Mouse (Mus musculus) testis, postnatal 10 days (tissue): ENCODE measurements at regions not wholly inside any gene's neighbourhood (a gene's known extent, or its start where the extent isn't known, plus 50 kb on each side); places are given as distances from the start of the nearest gene placed in this dataset.
A peak's percentile ranks its signal among the peaks of the same experiment; 100 is the strongest.

Source experiments
- DNase-seq: peaks from one replicate; pipeline ENCODE4 v3.0.0; 2021; ENCODE audit warnings: low spot score

GRCm38 (mm10) chr16:85977102-85977501 is 75.5 kb upstream of the Adamts5 start:
- DNase-seq: peak; percentile 38

- no peak for DNase-seq
Measured at GRCm38 (mm10) chr16:85966892-85967444, 65.3 kb upstream of the Adamts5 start.

- no peak for DNase-seq
Measured at GRCm38 (mm10) chr16:85966251-85966650, 64.6 kb upstream of the Adamts5 start.

GRCm38 (mm10) chr16:85964352-85965210 is 63.0 kb upstream of the Adamts5 start:
- no peak for DNase-seq

GRCm38 (mm10) chr16:85956006-85956562 is 54.5 kb upstream of the Adamts5 start:
- no peak for DNase-seq

- DNase-seq: no peak
Measured at GRCm38 (mm10) chr16:85951628-85952027, 50.0 kb upstream of the Adamts5 start.
